Mouse (Mus musculus): Measurements from ENCODE around the gene Poln. TPM values are rescaled to one million over a fixed set of nuclear protein-coding genes. Genes with fewer than 3 reads are reported as not detected.
A peak's percentile ranks its signal among the peaks of the same experiment; 100 is the strongest.

Poln gene
- 1 to 10 TPM; 2.1 TPM for total RNA-seq (2021)
- long read RNA-seq, experiment 1, partial matches to known transcripts = 0 of 2 reads
- long read RNA-seq, experiment 1, other reads (novel, unspliced or antisense) = 2 of 2 reads
- long read RNA-seq, experiment 2, partial matches to known transcripts = 0 of 2 reads
- long read RNA-seq, experiment 2, other reads (novel, unspliced or antisense) = 2 of 2 reads

DNA sequence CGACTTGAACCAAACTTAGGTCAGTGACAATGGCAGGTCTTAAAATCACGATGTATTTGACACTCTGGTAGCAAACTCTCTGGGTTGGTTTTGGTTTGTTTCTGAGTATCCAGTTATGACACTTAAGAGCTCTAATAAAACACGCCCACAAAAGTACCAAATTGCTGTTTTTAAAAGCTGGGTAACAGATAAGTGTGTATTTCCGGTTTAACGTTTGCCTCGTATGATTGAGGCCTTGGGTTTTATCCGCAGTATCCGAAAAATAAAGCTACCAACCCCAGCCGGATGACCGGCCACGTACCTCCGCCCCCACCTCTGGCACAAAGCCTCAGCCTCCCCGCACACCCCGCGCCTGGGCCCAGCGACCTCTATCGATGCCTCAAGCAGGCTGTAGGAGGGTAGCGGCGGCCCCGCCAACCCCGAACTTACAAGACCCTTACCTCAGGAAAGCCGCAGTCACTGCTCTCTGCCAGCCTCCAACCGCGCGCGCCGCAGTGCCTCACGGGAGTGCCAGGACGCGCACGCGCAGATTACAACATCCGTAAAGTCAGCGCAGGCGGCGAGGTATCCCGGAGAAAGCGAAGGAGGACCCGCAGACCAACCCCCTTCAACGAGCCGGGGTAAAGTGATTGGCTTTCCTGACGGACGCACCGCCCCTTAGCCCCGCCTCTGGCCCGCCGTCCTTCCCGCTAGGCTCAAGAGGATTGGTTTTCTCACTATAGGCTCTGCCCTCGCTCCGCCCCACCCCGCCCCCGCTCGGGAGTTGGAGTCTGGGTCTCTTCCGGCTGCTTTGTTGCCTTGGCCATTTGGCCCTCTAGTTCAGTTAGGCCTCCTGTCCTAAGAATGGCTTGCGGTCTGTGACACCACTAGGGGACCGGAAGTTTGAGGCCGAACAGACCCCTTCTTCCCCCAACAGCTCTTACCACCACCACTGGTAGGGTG is at the start of gene Poln, which contains the start of gene Haus3:
Poln (minus strand) TSS at position 499 of the 942 bp plus-strand sequence.
Haus3 (minus strand) TSS at position 578 of the 942 bp plus-strand sequence.
- DNase-seq (ENCODE audit: low spot score in 2 of 2) = peak; percentile 91 to 97

DNA sequence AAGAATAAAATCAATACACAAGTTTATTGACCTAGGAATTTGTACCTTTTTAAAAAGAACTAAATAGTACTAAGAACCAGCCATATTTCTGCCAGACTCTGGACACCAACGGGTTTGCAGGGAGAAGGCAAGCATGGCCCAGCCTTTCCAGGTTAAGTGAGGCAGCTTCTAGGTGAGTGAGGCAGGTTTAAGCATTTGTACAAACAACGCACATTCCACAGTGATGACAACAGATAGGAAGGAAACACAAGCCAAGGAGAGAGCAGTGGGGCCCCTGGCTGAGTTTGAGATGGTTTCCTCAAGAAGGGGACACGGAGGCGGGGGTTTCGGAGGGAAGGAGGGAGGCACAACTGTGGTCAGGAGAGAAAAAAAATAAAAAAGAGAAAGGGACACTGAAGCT is 49.4 kb upstream of the Poln start:
- no peak for DNase-seq (ENCODE audit: low spot score in 2 of 2)

DNA sequence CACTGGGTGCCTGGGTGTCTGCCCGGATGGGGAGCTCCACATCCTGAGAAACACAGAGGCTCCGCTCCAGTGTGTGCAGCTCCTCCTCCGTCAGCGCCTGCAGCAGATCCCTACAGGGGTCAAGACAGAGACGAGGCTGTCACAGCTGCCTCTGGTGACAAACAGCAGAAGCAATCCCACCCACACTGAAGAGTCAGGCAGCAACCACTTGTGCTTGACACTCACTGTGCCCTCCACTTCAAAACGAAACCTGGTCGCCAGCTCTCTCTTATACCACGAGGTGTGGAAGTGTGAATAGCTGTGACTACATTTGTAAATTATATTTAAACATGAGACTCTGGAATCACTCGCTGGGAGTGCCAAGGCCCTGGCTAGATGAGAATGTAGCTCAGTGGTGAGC is 48.5 kb upstream of the Poln start:
- DNase-seq (ENCODE audit: low spot score in 2 of 2) = no peak

DNA sequence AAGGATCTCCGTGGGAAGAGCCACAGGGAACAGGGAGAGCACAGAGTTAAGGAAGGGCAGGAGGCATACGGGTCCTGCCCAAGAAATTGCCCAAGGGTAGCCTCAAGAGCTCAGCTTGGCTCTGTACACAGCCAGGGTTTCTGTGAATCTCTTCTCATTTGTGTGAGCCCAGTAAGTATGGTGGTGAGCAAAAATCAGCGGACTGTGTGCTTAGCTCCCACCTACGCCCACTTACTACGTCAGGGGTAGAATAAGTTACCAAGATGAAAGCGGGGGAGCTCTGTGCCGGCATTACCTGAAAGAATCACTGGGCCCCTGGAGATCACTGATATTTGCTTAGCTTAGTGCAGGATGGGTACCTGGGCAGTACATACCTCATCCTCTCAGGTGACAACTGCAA is 46.8 kb upstream of the Poln start:
- DNase-seq (ENCODE audit: low spot score in 2 of 2) = no peak

DNA sequence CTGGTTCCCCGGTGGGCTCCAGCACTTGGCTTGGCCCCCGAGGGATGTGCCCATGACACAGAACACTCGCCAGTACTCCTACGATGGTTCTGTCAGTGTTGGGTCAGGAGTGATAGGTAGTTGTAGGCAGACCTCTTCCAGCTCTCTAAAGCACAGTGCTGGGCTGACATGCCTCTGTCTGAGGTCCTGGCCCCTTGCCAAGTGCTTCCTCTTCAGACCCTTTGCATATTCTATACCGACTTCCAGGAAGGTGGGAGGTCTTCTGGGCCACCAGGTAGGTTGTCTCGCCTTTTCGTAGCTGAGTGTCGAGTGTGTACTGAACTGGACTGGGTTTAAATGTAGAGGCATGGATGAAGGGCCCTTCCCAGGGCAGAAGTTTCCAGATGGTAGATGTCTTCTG is 44.4 kb upstream of the Poln start:
- DNase-seq (ENCODE audit: low spot score in 2 of 2) = no peak

DNA sequence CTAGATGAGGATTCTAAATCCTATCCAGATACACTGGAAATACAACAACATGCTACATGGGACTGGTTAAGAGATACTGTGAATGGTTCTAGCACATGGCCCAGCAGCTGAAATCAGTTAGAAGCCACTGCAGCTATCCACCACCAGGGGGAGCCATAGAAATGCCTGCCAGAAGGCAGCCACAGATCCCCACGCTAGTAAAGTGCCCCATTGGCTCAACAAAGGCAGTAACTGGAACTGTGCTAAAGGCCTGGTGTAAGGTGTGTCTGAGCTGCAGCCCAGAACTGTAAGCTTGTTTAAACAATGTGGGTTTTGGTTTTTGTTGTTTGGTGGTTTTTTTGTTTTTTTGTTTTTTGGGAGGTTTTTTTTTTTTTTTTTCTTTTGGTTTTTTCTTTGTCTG is 41.0 kb upstream of the Poln start:
- DNase-seq (ENCODE audit: low spot score in 2 of 2) = peak; percentile 65 to 70

DNA sequence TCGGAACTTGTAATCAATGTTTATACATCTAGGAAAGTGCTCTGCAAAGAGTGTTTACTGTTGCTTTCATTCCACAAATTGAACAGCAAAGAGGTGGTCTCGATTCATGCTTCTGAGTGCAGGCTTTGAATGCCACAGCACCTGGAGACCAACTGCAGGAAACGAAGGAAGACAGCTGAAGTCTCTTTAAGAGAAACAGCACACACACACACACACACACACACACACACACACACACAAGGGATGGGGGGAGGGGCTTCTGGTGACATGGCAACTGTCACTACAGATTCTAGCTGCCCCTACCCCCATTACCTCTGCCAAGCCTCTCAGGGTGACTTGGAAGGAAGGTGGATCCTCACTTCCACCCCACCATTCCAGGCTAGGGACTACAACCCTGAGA is 38.3 kb upstream of the Poln start:
- DNase-seq (ENCODE audit: low spot score in 2 of 2) = no peak

DNA sequence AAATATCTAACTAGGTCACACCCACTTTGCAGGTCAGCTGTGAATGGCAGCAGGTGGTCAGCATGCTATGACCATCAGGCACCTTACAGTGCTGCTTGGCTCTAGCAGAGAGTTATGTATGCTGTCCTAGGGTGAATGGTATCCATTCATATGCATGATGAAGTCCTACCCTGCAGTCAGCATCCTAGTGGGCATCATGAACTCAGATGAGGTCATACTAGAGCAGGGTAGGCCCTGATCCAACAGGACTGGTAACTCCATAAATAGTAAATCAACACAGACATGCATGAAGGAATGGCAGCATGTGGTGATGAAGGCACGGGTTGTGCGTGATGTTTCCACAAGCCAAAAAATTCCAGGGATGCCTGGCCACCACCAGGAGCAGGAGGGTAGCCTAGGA is 36.5 kb upstream of the Poln start:
- DNase-seq (ENCODE audit: low spot score in 2 of 2) = no peak

DNA sequence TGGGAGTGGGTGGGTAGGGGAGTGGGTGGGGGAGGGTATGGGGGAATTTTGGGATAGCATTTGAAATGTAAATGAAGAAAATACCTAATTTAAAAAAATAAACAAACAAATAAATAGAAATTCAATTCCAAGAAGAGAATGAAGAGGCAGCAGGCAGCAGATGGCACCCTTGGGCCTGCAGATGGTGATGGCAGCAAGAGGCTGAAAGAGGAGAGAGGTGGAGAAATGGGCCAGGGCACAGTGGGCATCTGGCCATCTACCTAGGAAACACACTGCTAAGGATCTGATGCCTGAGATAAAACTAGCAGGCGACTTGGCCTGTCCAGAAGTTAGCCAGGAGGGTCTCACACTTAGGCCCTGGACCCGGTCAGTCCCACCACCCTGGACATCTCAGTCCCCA is 35.7 kb upstream of the Poln start:
- no peak for DNase-seq (ENCODE audit: low spot score in 2 of 2)

DNA sequence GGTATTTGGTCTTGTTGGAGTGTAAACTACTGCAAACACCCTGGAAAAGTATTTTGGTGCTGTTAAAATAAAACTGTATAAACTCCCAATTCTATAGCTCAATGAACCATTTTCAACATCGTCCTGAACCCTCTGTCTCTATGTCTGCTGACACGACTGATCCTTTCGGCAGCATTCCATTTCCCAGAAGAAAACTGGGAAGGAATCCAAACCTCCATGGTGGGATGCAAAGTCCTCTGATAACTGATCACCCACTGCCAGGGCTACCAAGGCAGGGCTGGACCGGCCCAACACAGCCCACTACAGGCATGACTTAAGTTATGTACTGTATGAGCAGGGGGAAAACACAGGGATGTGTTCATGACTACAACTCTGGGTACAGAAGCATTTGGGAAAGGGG is 32.8 kb upstream of the Poln start:
- DNase-seq (ENCODE audit: low spot score in 2 of 2) = no peak

DNA sequence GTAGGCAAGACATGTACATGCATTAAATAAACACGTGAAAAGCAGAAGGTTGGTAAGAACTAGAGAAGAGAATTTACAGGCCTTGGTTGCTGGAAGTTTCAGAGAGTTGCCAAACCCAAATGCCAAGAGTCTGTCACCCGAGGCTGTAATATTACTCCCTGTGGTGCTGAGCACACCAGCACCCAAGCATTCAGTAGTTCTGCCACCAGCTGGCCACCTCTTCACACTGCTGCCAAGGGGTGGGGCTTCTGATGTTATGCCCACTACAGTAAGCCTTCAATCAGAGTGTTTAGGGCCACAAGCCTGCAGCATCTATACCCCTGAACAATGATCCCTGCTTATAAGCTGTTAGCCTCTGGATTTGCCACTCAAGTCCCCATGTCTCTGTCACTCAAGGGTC is 32.1 kb upstream of the Poln start:
- DNase-seq (ENCODE audit: low spot score in 2 of 2) = no peak

DNA sequence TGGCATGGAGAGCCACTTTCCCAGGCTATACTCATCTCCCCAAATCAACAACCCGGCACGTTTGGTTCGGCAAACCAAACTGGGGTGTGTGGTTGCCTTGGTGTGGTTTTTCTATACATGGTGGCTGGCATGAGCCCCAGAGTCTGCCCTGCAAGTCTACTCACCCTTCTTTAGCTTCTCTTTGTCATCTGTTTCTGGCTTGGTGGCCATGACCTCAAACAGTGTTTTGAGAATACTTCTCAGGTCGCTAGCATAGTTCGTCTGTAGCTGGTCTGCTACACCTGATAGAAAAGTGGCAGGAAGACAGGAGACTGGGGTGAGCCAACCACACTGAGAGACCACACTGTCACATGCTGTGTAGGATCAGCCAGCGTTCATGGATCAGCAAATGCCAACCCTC is 29.4 kb upstream of the Poln start:
- DNase-seq (ENCODE audit: low spot score in 2 of 2) = no peak

DNA sequence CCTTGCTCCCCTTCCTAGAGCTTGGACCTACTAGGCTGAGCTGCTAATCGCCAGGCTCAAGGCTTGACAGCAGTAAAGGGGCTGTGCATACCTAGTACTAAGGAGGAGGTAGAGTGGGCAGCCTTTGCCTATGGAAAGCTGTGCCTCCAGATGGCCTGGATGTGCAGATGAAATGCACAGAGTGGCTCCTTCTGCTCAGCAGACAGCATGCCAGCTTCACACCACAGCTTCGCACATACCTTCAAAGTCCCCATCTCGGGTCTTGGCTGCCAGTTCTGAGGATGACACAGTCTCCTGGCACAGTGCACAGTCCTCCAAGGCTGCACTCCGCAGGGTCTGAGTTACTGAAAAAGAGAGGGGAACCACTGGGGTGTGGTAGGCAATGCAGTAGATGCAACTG is 28.0 kb upstream of the Poln start:
- no peak for DNase-seq (ENCODE audit: low spot score in 2 of 2)

DNA sequence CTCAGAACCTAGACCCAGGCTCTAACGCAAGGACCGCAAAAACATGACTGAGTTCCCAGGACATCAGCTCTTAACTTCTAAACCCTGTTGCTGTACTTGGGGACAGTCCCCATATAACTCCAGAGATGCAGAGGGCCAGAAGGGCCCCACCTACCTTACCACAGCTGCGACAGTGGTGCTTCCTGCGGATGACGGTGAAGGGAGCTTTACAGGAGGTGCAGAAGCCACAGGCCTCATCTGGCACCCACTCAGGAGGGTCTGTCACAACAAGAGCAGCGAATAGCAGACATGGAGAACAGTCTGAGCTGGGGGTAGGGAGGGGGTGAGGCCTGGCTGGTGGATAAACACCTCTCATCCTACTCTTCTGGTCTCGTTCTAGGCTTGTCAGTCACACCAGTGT is 27.2 kb upstream of the Poln start:
- DNase-seq (ENCODE audit: low spot score in 2 of 2) = no peak

DNA sequence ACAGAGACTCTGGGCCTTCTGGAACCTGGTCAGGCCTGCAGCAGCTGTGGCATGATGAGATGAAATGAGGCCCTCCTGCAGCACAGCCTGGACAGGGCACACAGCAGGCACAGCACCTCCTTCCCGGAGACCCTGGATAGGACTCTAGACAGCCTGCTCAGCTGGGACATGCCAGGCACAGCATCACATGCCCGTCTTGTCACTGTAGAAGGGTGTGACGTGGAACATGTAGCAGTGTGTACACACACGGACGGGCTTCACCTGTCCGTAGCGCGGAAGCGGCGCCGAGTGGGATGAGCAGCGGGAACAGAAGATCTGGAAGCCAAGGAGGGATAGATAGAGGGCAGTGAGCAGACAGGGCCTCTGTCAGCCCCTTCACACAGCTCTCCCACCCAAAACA is 26.5 kb upstream of the Poln start:
- DNase-seq (ENCODE audit: low spot score in 2 of 2) = no peak

DNA sequence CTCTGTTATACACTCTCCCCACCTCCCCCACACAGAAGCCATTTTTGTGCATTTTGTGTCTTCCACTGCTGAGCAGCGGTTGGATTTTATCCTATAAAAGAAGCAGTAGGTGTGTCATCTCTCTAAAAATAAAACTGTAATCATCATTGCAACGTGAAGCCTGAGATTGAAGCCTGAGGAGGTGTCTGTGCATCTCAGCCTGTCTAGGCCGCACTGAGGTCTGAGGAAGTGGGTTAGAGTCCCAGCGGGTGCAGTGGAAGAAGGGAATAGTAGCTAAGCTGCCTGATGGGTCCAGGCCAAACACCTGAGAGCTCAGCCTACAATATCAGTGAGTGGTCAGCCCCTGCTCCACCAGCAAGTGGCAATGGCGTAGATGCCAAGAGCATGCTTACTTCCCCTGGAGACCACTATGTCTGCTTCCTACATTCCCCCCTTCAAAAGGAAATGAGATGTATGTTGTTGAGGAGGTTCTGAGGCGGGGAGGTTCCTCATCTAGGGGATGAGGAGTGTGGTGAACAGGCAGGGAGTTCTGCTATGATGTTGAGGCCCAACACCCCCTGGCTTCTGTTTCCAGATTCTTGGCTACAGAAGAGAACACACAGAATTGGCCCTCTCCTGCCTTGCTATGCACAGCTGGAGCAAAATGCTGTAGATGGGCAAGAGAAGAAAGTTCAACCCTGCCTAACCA is 25.9 kb upstream of the Poln start:
- no peak for DNase-seq (ENCODE audit: low spot score in 2 of 2)

DNA sequence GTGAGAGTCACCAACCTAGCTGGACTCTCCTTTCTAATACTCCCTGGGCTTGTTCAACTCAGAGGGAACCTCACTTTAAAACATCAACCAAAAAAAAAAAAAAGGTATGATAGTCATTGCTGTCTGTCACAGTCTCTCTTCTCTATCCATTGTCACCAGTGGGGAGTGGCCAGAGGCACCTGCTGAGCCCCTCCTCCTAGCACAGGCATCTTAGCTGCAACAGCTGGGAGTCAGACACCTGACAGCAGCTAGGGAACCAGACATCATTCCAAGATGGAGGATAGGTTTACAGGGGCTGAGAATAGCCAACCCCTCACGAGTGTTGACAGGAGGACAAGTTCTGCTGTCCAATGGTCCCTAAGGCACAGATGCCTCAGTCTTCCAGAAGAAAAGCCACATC is 25.2 kb upstream of the Poln start:
- DNase-seq (ENCODE audit: low spot score in 2 of 2) = no peak

DNA sequence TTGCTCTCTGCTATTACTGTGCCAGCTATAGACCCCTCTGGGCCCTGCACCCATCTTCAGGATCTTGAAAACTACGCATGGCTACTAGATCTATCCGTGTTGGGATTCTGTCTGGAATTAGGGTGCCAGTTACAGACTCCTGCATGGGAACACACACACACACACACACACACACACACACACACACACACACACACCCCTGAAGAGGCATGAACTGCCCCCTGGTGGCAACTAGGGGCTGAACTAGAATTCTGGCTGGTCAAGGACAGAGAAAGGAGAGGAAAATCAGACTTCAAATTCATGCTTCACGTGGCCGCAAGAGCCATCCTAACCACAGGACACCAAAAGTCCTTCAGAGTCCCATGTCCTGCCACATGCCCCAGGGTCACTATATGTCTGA is 22.6 kb upstream of the Poln start:
- no peak for DNase-seq (ENCODE audit: low spot score in 2 of 2)

DNA sequence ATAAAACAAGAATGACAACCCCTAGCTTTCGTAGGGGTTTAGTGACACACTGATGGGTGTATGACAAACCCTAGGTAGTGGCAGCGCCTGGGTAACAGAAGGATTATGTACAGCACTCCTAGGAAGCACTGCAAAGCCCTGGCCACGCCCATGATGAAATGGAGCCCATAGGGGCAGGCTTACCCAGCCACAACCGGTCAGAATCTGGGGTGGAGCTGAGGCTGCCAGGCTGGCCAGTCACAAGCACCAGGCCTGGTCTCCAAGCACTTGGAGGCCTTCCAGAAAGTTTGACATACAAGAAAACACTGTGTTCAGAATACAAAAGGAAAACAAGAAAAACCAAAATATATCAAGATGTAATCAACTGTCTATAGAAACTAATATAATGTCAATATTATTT is 21.8 kb upstream of the Poln start:
- DNase-seq (ENCODE audit: low spot score in 2 of 2) = no peak

DNA sequence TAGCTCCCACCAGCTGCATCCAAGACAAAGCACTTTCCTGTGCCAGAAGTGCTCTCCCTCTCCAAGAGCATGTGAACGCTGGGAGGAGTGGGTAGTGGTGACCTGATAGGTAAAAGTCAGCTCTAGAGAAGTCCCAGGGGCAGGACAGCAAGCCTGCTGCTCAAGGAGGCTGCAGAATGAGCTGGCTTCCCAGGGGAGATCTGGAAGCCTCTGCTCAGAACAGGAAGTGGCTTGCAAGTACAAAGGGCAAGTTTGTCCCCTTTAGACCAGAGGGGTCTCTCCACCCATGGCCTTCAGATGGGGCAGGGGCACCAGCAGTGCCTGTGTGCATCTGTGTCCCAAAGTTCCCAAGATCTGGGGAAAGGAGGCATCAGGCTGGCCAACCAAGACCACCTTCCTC is 20.3 kb upstream of the Poln start:
- DNase-seq (ENCODE audit: low spot score in 2 of 2) = no peak

DNA sequence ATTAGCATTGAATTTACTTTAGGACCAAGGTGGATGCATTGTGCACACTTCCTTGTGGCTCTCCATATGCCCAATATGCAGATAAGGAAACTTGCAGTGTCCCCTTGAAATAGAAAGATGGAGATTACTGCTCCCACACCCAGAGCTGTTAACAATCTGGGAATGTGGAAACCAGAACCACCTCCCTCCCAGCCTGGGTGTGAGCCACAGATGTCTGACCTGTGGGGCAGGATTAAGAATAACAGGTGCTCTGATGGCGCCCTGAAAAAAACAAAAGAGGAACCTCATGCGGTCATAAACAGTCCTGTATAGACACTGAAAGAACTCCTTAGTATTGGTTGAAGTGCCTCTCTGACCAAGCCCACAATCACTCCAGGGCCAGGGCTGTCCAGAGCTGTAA is 19.6 kb upstream of the Poln start:
- DNase-seq (ENCODE audit: low spot score in 2 of 2) = no peak

DNA sequence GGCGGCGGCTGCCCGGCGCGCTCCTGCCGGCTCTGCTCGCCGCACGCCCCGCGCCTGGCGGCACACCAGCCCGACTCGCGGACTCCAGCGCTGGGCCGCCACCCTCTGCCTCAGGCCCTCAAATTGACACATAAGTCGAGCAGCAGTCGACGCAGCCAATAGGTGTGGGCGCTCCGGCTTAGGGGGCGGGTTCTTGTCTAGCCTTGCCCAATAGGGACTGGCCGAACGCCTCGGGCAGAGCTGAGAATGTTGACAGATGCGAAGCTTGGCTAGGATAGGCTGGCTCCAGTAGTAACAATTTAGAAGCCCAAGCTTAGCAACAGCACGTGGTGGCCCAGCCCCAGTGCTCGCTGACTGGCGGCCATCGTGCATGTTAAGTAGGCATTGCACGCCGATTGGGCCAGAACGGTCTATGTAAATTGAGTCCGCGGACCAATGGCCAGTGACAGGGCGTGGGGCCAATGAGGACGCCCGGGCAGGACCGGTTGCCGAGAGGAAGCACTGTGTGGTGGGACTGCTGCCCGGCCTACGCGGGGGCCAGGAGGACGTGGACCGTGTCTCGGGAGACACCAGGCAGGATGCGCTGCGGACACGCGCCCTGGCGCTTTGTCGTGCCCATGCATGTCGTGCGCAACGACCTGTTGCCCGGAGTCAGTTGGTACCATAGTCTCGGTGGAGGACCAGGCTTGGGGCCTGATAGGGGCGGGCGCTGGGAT is 18.5 kb upstream of the Poln start, which contains the start of gene Mxd4:
Mxd4 (minus strand) TSS at position 120 of the 716 bp plus-strand sequence.
- DNase-seq (ENCODE audit: low spot score in 2 of 2) = peak; percentile 96 to 100
